Mouse (Mus musculus): ENCODE results near the gene Odf3b.

The Odf3b gene

DNA sequence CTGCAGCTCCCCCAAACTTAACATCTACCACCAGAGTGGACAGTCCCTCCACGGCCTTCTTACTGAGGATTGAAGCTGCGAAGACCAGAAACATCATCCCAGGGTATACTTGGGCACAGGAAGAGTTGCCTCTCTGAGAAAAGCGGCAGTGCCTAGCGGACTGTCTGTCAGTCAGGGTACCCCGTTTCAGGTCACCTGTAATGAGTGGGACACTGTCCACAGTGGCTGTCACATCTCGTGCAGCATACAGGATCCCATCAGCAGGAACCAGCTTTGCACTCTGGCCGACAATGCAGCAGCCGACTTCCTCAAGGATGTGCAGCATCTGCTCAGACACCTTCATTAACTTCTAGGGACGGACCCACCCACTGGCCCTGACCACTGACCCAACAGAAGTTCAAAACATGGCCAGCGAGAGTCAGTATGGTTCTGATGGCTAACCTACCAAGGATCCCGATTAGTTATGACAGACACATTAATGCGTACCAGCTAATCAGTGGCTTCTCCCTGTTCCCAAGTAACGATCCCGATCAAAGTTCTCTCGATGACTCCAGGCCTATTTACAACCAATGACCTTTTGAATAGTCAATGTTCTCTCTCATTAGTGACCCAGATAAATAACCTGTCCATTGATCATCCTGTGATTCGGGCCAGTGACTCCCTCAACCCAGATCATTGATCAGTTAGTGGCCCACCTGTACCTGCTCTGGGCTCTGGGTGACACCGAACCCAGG is 4.1 kb downstream of the Odf3b start:
- no peak for DNase-seq (ENCODE audit: low spot score)

DNA sequence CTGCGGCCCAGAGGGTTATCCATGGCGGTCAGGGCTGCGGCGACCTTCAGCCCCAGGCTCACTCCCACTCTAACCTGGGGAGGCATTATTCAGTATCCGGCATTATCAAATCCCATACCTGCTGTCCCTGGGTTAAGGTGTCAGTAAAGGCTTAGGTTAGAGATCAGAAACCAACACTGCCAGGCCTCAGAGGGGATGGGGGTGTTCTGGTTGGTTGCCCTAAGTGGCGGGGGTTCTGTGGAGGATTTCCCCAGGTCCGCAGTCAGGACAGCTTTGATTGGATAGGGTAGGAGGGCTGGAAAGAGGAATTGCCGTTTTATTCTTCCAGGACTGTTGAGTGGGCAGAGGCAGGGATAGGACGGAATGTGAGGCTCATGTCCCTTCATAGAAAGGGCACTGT is 4.7 kb downstream of the Odf3b start:
- no peak for DNase-seq (ENCODE audit: low spot score)

DNA sequence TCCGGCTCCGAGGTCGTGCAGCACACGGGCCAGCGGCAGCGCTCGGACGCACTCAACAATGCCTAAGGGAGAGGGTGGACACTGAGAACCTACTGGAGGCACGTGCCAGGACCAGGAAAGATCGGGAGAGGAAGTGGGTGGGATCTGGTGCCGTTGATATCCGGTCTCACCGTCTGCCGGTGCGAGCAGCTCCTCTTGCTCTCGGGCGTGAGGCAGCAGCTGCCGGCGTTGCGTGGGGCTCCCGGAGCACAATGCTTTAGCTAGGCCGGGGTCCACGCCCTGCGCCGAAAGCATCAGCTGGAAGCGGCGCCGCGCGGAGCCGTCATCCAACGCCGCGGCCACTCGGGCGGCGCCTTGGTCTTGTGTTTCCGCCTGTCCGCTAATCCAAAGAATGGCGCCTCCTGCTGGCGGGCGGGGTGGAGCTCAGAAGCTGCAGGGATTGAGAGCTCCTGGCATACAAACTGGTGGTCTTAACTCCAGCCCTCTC is 5.3 kb downstream of the Odf3b start, which contains the start of gene Sco2:
TSS of gene Sco2 (minus strand) at position 85 of the 487 bp plus-strand sequence.
- DNase-seq (ENCODE audit: low spot score): peak; percentile 94

DNA sequence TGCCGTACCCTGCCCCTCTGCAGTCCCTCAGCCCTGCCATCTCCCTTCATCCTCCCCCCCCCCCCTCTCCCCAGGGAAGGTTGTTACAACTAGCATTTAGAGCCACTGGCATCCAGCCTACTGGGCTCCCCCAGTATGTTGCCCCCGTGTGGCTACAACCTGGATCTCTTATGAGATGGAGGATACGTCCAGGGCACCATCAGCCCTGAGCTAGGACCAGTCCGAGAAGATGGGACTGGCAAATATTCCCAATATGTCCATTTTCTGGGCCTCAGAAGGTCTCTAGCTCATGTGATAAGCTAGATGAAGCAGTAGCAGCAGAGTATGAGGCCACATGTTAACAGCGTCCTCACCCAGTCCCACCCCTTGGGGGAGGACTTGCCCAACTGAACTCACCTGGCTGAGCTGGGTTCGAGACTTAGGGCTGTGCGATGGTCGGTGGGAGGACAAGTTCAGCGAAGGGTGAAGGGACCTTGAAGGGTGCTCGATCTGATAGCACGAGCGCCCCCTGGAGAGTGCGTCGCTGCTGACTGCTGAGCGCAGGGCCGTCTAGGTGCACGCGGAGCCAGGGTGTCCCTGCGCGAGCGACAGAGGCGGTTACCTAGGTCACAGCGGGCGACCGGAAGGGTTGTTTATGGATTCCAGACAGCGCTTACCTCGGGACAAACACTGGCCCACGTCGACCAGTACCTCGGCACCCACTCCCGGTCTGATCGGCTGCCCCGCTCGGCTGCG is 5.9 kb downstream of the Odf3b start:
- DNase-seq (ENCODE audit: low spot score): peak; percentile 74

DNA sequence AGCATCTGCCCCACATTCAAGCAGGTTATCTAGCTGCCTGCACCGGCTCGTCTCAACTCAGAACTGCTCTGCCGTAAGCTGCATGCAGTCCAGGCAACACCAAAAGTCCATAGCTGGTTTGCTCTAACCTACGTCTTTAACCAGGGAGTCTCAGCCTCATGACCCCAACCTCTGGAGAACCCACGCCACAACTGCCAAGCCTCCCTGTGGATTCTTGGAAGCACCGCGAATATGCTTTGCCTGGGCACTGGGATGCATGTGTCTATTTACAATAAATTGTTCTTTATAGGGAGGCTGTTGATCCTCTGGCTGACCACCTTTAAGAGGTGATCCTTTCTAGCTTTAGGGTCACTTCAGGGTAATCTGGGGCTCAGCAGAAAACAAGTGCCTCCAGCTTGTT is 6.5 kb downstream of the Odf3b start:
- no peak for DNase-seq (ENCODE audit: low spot score)

DNA sequence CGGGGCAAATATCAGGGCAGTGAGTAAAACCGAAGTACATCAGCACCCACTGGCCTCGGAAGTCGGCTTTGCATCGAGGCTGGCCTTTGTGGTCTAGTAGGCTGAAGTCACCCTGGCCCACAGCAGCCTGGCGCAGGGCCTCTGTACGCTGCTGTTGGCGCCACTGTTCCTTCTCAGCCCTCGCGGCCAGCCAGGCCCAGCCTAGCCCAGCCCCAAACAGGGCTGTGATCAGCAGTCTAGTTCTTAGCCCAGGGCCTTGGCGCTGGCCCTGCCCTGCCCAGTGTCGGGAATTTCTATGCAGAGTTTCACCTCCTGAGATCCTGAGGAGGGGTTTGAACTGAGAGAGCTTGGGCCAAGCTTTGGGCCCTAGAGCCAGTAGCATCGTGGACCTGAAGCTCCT is 7.0 kb downstream of the Odf3b start:
- no peak for DNase-seq (ENCODE audit: low spot score)

DNA sequence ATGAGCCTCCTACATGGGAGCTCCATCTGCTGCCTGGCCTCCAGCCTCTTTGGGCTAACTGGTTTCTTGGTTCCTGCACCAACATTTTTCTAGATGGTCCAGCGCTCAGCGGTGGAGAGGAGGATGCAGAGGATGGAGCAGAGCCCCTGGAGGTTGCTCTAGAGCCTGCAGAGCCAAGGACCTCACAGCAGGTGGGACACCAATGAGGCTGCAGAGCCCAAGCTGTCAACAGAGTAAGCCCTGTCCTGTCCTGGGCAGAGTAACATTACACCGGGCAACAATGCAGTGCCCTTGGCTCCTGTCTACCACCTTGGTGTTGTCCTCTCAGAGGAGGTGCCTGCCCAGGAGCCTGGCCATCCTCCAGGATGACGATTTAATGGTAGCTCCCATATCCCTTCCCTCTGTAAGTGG is 13.9 kb downstream of the Odf3b start:
- DNase-seq (ENCODE audit: low spot score): no peak

DNA sequence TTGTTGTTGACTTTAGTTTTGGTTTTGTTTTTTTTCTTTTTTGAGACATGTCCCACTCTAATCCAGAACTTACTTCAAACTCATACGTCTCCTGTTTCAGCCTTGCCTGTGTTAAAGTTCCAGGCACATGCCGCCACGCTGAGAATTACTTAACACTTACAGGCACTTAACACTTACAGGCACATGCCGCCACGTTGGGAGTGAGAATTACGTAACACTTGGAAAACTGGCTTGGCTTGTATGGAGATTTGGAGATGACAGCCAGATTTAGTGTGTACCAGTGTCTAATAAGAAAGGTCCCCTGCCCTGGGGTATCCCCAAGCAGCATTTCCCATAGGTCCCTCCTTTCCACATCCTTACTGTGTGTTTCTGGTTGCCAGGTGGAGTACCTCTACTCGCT is 16.0 kb downstream of the Odf3b start:
- no peak for DNase-seq (ENCODE audit: low spot score)

DNA sequence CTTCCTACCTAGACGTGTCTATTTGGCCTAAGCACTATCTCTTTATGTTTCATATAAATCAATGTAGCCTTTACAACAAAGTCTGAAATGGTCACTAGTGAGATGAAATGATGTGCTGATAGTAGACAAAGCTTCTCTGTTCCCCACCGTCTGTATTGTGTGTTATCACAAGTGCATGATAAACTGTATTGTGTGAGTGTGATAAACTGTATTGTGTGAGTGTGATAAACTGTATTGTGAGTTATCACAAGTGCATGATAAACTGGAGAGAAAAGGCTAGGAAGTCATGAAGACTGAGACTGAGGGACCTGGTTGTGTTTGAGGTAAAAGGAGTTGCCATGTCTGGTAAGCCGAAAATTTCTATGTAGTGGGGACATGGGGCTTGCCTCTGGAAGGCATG is 20.3 kb downstream of the Odf3b start:
- no peak for DNase-seq (ENCODE audit: low spot score)

DNA sequence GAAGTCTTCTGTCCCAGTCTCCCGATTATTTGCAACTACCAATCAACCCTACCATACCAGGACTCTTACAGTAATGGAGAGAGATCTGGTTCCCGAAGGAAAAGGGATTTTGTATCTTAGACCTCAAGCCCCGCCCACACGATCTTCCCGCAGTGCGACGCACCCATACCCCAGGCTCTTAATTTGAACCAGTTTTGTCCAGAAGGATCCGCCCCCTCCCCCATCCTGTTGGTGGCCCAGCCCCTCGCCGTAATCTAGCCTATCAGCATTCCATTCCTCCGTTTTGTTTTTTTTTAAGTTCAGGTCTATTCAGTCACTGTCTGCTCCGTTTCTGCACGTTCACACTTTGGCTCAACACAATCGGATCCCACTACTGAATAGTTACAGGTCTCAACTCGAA is 22.7 kb downstream of the Odf3b start:
- DNase-seq (ENCODE audit: low spot score): no peak

DNA sequence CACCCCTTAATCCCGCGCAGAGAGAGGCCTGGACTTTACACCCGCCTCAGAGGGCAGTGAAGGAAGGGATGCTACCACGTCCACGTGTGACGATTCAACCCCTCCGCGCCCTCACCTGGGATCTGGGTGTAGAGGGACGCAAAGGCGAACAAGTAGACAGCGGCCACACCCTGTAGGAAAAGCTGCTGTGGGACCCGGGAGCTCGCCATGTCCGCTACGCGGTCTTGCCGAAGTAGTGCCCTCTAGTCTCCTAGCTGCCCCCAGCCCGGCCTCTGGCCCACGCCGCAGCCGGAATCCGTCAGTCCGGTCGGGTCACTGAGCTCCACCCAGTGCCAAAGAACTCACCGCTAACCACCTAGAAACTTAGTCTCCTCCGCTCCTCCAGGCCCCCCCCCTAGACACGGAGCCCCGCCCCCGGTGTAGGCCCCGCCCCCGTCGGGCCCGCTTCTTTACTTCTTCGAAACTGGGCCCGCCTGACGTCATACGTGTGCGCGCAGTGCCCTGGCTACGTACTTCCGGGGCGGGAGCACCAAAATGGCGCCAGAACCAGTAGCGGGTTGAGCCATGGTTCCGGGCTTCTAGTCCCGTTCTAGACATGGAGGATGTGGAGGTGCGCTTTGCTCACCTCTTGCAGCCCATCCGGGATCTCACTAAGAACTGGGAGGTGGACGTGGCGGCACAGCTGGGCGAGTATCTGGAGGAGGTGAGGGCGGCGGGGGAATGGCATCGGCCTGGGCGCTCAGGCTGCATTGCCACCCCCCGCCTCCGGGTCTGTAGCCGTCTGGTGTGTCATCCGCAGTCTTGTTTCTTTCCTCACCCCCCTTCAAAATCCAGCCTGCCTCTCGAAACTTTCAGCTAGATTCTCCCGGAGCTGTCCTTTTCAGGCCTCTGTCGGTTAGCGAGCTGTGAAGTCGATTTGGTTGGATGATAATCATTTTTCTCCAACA is 23.6 kb downstream of the Odf3b start, which contains the start of the genes Lmf2 and Ncaph2:
TSS of gene Lmf2 (minus strand) at position 419 of the 947 bp plus-strand sequence.
TSS of gene Ncaph2 (plus strand) at position 479 of the 947 bp plus-strand sequence.
- DNase-seq (ENCODE audit: low spot score): peak; percentile 89

DNA sequence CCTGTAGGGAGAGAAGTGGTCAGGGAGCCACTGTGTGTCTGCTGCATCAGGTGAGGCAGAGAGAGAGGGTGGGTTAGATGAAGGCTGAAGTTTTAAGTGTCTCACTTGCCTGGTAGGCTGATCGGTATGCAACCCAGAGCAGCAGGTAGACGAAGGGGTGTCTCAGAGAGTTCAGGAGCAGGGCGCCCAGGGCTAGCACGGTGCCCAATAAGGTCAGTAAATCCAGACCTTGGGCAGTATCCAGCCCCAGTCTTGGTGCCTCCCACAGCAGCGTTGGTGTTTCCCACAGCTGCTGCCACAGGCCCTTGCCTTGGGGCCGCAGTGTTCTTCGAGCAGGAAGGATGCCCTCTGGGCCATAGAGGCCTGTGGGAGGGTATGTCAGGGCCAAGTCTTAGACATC is 24.6 kb downstream of the Odf3b start:
- no peak for DNase-seq (ENCODE audit: low spot score)

DNA sequence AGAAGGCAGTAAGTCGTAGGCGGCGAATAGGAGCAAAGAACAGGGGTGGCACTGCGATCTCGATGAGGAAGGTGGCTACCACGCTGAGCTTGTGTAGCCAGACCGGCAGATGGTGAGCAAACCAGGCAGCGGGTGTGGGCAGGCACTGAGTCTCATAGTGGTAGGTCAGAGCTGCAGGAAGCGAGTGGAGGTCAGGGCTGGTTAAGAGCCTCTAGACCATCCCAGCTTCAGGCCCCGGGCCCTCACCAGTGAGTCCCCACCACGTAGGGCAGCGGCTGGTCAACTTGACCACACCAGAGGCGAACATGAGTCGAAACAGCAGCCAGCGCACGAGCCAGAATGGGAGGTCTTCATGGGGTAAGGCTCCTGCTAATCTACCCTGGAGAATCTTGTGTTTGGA is 25.2 kb downstream of the Odf3b start:
- DNase-seq (ENCODE audit: low spot score): no peak

DNA sequence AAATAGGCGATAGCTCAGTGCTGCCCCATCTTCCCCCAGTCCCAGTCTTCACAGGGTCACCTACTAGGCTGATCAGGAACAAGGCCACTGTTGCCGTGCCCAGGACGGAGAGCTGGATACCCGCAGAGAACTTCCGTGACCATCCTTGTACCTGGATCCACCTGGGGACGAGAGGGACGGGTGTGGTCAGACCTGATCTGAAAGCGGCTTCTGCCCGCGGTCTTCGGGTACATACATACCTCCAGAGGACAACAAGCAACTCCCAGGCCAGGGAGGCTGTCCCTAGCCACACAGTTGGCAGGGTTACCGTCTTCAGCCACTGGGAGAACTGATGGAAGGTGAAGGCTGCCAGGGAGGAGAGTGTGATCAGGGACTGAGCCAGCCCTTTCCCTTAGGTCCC is 26.3 kb downstream of the Odf3b start:
- DNase-seq (ENCODE audit: low spot score): no peak

DNA sequence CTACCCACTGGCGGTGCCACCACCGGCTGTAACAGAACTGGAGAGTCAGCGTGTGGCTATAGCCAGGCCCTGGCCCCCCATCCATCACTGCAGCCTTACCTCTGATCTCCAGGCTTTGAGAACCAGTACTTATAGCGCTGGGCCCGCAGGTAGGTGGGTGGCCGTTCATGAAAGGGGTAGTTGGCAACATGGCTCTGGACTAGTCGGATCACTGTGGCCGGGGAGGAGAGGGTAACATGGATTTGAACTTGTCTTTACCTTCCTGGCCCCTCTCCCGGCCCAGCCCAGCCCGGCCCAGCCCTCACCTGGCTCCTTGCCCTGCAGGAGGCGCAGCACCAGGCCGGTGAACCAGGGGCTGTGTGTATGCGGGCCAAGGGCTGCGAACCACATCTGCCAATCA is 27.0 kb downstream of the Odf3b start:
- no peak for DNase-seq (ENCODE audit: low spot score)

DNA sequence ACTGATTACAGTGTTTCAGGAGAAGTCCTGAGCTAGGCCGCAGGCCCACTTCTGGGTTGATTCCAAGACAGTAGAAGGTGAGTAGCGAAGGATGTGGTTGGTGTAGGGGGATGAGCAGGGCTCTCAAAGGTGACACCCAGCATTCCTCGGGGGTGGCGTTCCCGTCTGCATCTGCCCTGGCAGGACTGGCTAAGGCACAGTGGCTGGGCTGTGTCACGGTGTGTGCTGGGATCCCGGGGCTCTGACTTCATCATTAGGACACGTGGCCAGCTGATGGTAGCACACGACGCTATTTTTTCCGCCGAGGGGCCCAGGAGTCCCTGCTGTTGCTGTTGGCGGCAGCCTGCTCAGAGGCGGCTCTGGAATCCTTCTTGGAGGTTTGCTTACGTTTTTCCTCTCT is 27.8 kb downstream of the Odf3b start:
- no peak for DNase-seq (ENCODE audit: low spot score)

DNA sequence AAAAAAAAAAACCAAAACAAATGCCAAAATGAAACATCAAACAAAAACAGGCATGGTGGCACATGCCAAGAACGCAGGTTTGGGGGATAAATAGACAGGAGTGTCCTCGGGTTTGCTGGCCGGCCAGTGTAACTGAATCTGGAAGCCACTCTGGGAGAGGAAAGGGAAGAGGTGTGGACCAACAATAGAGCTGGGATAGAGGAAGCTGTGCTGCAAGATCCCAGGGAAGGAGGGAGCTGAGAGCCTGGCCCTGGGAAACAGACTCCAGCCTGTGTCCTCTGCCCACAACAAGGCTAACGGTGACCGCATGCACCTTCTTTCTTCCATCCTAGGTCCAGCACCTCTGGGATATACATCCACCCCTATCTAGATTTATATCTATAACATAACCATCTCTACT is 28.6 kb downstream of the Odf3b start:
- DNase-seq (ENCODE audit: low spot score): no peak

DNA sequence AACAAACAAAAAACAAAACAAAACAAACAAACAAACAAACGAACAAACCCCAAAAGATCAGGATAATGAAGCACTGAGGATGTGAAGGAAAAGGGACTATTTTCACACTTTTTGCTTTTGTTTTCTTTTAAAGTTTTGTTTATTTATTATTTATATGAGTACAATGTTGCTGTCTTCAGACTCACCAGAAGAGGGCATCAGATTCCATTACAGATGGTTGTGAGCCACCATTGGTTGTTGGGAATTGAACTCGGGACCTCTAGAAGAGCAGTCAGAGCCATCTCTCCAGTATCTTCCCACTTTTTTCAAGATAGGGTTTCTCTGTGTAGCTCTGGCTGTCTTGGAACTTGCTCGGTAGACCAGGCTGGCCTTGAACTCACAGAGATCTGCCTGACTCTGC is 35.8 kb downstream of the Odf3b start:
- no peak for DNase-seq (ENCODE audit: low spot score)

DNA sequence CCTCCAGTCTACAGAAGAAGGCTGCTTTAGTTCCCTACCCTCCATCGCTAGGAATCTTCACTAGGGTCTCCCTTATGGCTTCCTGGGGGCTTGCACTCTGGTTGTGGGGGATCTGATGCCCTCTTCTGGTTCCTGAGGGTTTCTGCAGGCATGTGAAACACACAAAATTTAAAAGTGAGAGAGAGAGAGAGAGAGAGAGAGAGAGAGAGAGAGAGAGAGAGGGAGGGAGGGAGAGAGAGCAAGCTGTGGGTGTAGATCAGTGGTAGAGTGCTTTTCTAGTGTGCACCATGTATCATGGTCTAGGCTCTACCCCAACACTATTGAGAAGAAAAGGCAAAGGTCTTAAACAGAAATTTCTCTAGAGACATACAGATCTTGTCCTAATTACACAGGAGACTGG is 37.4 kb downstream of the Odf3b start:
- DNase-seq (ENCODE audit: low spot score): no peak

DNA sequence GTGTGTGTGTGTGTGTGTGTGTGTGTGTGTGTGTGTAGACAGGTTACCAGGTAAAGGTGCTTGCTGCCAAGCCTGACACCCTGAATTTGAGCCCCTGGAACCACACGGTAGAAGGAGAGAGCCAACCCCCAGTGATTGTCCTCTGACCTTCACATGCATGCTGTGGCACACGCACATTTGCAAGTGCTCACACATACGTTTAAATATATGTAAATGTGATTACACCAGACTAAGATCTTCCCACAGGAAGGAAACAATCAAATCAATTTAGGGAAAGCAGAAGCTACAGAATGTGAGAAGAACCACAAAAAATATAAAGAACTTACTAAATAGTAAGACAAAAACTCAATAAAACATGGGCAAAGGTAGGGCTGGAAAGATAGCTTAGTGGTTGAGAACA is 38.9 kb downstream of the Odf3b start:
- no peak for DNase-seq (ENCODE audit: low spot score)

DNA sequence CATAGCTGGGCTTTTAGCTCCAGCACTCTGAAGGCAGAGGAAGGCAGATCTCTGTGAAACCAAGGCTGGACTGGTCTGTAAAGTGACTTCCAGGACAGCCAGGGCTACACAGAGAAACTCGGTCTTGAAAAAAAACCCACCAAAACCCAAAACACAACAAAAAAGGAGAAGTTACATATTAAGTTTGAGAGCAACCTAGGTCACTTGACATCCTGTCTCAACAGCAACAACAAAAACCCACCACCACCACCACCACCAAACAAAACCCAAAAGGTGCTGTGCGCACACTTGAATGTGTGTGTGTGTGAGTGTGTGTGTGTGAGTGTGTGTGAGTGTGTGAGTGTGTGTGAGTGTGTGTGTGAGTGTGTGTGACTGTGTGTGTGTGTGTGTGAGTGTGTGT is 39.4 kb downstream of the Odf3b start:
- DNase-seq (ENCODE audit: low spot score): no peak

DNA sequence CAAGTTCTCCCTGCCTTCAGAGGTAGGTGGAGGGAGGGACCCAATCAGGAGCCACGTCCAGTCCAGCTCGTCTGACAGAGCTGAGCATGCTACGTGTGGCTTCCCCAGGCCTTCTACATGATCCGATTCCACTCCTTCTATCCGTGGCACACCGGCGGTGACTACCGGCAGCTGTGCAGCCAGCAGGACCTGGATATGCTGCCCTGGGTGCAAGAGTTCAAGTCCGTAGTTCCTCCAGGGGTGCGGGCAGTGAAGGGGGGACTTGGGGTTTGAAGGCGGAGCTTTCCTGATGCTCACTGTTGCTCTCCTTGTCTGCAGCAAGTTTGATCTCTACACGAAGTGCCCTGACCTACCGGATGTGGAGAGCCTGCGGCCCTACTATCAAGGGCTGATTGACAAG is 42.7 kb downstream of the Odf3b start:
- DNase-seq (ENCODE audit: low spot score): no peak

Measured in layer of hippocampus, adult 9-10 months (tissue).